Mouse (Mus musculus): Measurements from ENCODE around the gene Efcab6. TPM values are rescaled to one million over a fixed set of nuclear protein-coding genes. Genes with fewer than 3 reads are reported as not detected.

The Efcab6 gene
- polyA plus RNA-seq, 1 experiment from 2014 or later, result not detected

DNA sequence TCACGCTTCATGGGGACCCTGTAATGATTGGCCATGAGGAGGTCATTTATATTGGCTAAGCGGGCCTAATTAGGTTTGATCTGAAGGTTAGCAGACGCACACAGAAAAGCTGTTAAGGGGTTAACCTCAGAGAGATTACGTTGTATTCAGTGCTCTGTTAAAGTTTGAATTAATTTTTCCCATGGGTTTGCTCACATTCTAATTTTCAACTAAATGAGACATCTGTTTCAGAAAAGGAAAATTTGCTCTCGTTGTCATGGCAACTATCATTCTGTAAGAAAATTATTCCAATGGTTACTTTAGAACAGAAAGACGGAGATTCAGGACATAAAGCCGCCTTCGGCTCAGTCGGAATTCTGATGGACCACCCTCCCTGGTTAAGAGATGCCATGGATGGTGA, 217.0 kb downstream of the Efcab6 start:
- no peak overlapping the region for H3K4me3 ChIP-seq (ENCODE audit: inconsistent target)

DNA sequence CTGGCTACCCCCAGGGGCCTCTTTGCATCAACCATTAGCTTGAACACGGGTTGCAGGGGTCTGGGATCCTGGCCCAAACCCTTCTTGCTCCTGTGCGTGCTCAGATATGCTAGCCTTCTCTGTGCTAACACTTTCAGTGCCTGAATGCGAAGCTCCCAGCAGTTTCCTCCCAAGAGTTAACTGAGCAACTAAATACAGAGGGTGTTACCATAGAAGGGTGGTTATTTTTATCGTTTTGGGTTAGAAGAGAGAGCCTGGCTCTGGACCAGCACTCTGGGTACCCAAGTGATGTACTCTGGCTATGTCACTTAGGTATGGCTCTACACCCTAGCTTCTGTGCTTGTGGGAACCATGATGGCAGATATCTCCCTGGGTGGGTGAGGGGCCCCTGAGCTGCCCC, 217.7 kb downstream of the Efcab6 start:
- 74% methylated on average over 4 of the region's 4 CpGs for WGBS (ENCODE audit: missing documents)
- Histone ChIP-seq H3K4me3 (ENCODE audit: inconsistent target) (no peak overlapping the region), H3K36me3 (ENCODE audit: inconsistent target) (no peaks in the 10 kb centered on the region), H3K79me2 (ENCODE audit: inconsistent target) (no peaks in the 10 kb centered on the region), H3K27ac (no peak overlapping the region)

More for the DNA sequence above, 217.0 kb downstream of the Efcab6 start:
- no peaks in the 10 kb centered on the region for H3K36me3 ChIP-seq (ENCODE audit: inconsistent target)
- no peak overlapping the region for H3K27ac ChIP-seq
- H3K79me2 ChIP-seq (ENCODE audit: inconsistent target), result no peaks in the 10 kb centered on the region
- 87% methylated on average over 9 of the region's 9 CpGs for WGBS (ENCODE audit: missing documents)

- Histone ChIP-seq H3K36me3 (ENCODE audit: inconsistent target) (no peaks in the 10 kb centered on the region), H3K27ac (no peak overlapping the region), H3K4me3 (ENCODE audit: inconsistent target) (no peak overlapping the region), H3K79me2 (ENCODE audit: inconsistent target) (no peaks in the 10 kb centered on the region)
- 50% methylated on average over 8 of the region's 8 CpGs for WGBS (ENCODE audit: missing documents)
Observed at GRCm38 (mm10) chr15:83846592-83846991, 218.6 kb downstream of the Efcab6 start.

DNA sequence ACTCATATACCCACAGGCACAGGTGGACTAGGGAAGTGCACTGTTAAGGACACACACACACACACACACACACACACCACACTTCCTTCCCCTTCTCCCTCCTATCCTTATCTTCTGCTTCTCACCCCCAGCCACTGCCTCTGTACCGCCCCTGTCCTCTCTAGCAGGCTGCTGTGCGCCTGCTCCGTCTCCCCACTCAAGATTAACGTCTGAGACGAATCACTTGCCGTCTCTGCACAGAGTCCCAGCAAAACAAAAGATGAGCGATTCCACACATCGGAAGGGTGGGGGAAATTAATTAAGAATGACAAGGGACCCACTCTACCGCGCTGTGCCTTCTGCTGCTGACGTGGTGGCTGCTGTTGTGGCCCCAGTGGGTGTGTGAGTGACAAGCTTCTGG, 219.4 kb downstream of the Efcab6 start:
- no peak overlapping the region for H3K4me3 ChIP-seq (ENCODE audit: inconsistent target)
- WGBS (ENCODE audit: missing documents), result 52% methylated on average over 11 of the region's 11 CpGs
- no peak overlapping the region for H3K27ac ChIP-seq
- H3K36me3 ChIP-seq (ENCODE audit: inconsistent target), result no peaks in the 10 kb centered on the region
- H3K79me2 ChIP-seq (ENCODE audit: inconsistent target), result no peaks in the 10 kb centered on the region

DNA sequence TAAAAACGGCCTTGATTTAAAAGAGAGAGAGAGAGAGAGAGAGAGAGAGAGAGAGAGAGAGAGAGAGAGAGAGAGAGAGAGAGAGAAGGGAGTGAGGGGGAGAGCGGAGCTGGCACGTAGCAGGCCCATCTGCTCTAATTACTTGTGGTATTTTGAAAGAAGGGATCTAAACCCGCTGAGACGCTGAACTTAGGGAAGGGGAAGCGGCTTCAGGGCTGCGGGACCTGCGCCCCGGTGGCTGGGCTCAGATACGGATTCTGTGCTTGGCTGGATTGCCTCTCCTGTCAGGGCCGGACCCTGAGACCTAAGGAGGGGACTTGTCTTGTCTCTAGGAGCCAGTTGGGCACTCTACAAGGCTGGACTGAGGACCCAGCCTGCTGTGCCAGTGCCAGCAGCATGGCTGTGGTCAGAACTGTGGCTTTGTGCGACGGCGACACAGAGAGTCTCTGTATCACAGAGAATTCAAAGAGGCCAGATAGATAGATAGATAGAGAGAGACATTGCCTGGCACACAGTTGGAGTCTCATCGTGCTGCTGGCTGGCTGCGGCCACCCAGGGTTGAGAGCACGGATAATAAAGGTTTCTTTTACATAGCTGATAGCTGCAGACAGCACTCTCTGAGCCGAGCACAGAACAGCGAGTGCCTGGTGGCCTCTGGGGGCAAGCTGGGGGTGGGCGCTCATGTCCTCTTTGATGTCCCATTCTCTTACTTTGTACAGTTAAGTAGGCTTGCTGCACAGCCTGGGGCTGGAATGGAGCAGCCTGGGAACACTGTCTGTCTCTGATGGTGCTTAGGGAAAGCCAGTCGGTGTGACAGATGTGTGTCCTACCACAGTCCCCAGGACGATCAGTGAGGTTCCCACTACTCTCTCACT, 222.0 kb downstream of the Efcab6 start:
- no peaks in the 10 kb centered on the region for H3K36me3 ChIP-seq (ENCODE audit: inconsistent target)
- WGBS (ENCODE audit: missing documents), result 59% methylated on average over 20 of the region's 22 CpGs
- no peaks in the 10 kb centered on the region for H3K79me2 ChIP-seq (ENCODE audit: inconsistent target)
- H3K4me3 ChIP-seq (ENCODE audit: inconsistent target), result no peak overlapping the region
- no peak overlapping the region for H3K27ac ChIP-seq

GRCm38 (mm10) chr15:83842419-83842818, 222.8 kb downstream of the Efcab6 start:
- no peaks in the 10 kb centered on the region for H3K79me2 ChIP-seq (ENCODE audit: inconsistent target)
- no peak overlapping the region for H3K4me3 ChIP-seq (ENCODE audit: inconsistent target)
- no peaks in the 10 kb centered on the region for H3K36me3 ChIP-seq (ENCODE audit: inconsistent target)
- no peak overlapping the region for H3K27ac ChIP-seq
- WGBS (ENCODE audit: missing documents), result 89% methylated on average over 12 of the region's 12 CpGs

- Histone ChIP-seq H3K4me3 (ENCODE audit: inconsistent target) (no peak overlapping the region), H3K36me3 (ENCODE audit: inconsistent target) (no peaks in the 10 kb centered on the region), H3K79me2 (ENCODE audit: inconsistent target) (no peaks in the 10 kb centered on the region), H3K27ac (no peak overlapping the region)
- 70% methylated on average over 10 of the region's 10 CpGs for WGBS (ENCODE audit: missing documents)
Observed at GRCm38 (mm10) chr15:83840950-83841719, 224.0 kb downstream of the Efcab6 start.

- Histone ChIP-seq H3K79me2 (ENCODE audit: inconsistent target) (no peaks in the 10 kb centered on the region), H3K36me3 (ENCODE audit: inconsistent target) (no peaks in the 10 kb centered on the region), H3K27ac (no peak overlapping the region), H3K4me3 (ENCODE audit: inconsistent target) (no peak overlapping the region)
- 76% methylated on average over 6 of the region's 6 CpGs for WGBS (ENCODE audit: missing documents)
Observed at GRCm38 (mm10) chr15:83832265-83832664, 232.9 kb downstream of the Efcab6 start.

GRCm38 (mm10) chr15:83829226-83829625, 236.0 kb downstream of the Efcab6 start:
- no peaks in the 10 kb centered on the region for H3K36me3 ChIP-seq (ENCODE audit: inconsistent target)
- no peaks in the 10 kb centered on the region for H3K79me2 ChIP-seq (ENCODE audit: inconsistent target)
- WGBS (ENCODE audit: missing documents), result 78% methylated on average over 13 of the region's 13 CpGs
- H3K27ac ChIP-seq, result no peak overlapping the region
- no peak overlapping the region for H3K4me3 ChIP-seq (ENCODE audit: inconsistent target)

- H3K4me3 ChIP-seq (ENCODE audit: inconsistent target), result no peak overlapping the region
- no peak overlapping the region for H3K27ac ChIP-seq
- WGBS (ENCODE audit: missing documents), result 84% methylated on average over 8 of the region's 8 CpGs
- no peaks in the 10 kb centered on the region for H3K79me2 ChIP-seq (ENCODE audit: inconsistent target)
- H3K36me3 ChIP-seq (ENCODE audit: inconsistent target), result no peaks in the 10 kb centered on the region
Observed at GRCm38 (mm10) chr15:83828011-83828410, 237.2 kb downstream of the Efcab6 start.

Other genes starting within 250 kb of the Efcab6 start
- gene Sult4a1, start 40.4 kb upstream of the Efcab6 start, polyA plus RNA-seq (2018), result not detected in 3 replicates
- not detected in 3 replicates for gene Pnpla5, start 57.8 kb upstream of the Efcab6 start, polyA plus RNA-seq (2018)
- not detected in 3 replicates for gene Pnpla3, start 102.5 kb upstream of the Efcab6 start, polyA plus RNA-seq (2018)
- gene Samm50, start 126.9 kb upstream of the Efcab6 start, polyA plus RNA-seq (2018), result 34.7 to 49.7 TPM (median 46.2 TPM) in 3 replicates
- gene Parvb, start 166.7 kb upstream of the Efcab6 start, polyA plus RNA-seq (2018), result 29.1 to 51.0 TPM (median 42.1 TPM) in 3 replicates

Data from macrophage (primary cell).